Mouse (Mus musculus): Measurements from ENCODE around the gene Nadk.

DNA sequence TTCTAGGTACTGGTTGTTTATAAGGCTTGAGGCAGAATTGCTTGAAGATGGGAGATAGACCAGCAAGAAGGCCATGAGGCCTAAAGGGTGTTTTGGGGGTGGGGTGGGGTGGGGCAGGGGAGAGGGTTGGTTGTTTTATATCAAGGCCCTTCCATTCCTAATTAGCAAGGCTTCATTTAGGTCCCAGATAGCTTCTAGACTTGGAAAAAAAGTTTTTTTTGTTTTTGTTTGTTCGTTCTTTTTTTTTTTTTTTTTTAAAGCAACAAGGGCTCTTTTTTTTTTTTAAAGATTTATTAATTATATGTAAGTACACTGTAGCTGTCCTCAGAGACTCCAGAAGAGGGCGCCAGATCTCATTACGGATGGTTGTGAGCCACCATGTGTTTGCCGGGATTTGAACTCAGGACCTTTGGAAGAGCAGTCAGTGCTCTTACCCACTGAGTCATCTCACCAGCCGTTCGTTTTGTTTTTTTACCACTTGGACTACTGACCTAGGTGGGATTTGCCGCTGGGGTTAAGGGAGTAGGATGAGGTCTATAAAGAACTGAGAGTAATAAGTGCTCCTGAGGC is 44.1 kb upstream of the Nadk start:
- TF ChIP-seq CTCF (IDR thresholded peaks at IDR 0.05; ENCODE audit: low read depth) = peak; percentile 14; the same call in 1 of the 2 replicates
- TF ChIP-seq EP300 (IDR thresholded peaks at IDR 0.05; ENCODE audit: low read depth) = no peak
